Mouse (Mus musculus): ENCODE measurements around the gene Cpa5. TPM values are rescaled to one million over a fixed set of nuclear protein-coding genes. Genes with fewer than 3 reads are reported as not detected.

Cpa5 gene
- polyA plus RNA-seq, 1 experiment from 2014 or later, result 0.10 TPM

- DNase-seq (ENCODE audit: low spot score), result peak; percentile 26
- Histone ChIP-seq H3K4me1 (ENCODE audit: control insufficient read depth, insufficient read depth, low read length) (peaks cover 20% of the 10 kb centered on the region), H3K9me3 (replicated peaks; ENCODE audit: control insufficient read depth, low read length) (no peaks in the 10 kb centered on the region), H3K4me2 (ENCODE audit: low read length) (no peak overlapping the region), H3K27me3 (replicated peaks; ENCODE audit: control insufficient read depth, insufficient read depth, low read length) (no peaks in the 10 kb centered on the region), H3K36me3 (ENCODE audit: control insufficient read depth, insufficient read depth, low read length) (no peaks in the 10 kb centered on the region), H3K9ac (ENCODE audit: low read length) (no peak overlapping the region), H3K4me3 (ENCODE audit: low read depth, low read length) (no peak overlapping the region), H3K27ac (ENCODE audit: low read depth, low read length) (no peak overlapping the region)
- 87% methylated on average over 1 of the region's 1 CpGs for whole genome bisulfite sequencing
- no peak for ATAC-seq
These were observed 35.9 kb upstream of the Cpa5 start for GRCm38 (mm10) chr6:30574945-30575344.

DNA sequence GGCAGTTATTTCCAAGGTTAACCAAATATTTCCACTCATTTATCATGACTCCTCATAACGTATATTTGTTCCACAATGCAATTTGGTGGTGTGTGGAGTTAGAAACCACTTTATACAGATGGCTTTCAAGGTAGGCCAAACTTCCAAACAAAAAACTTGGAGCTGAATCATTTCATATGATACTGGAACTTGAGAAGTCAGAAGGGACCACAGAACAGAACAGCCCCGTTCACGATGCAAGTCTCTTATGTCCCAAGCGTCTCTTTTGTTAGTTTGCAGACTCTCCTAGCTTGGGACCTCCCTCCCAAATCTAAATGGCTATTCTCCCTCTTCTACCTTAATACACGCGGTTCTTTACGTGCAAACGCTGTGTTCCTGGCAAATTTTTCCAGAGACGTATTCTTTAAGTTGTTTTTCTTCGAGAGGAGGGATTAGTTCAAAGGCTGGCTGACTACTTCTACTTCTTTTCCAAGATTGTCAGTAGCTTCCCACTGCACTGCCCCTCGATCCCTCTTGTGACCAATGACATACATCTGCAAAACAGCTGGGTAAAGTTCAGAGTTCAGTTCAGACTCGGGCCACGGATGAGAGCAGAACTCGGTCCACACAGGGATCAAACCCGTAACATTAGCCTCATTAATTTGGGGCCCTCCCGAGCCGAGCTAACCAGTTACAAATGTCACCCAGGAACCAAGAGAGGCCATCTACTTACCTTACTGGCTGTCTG lies 34.2 kb upstream of the Cpa5 start:
- H3K27me3 ChIP-seq (replicated peaks; ENCODE audit: control insufficient read depth, insufficient read depth, low read length), result no peaks in the 10 kb centered on the region
- H3K9ac ChIP-seq (ENCODE audit: low read length), result no peak overlapping the region
- H3K27ac ChIP-seq (ENCODE audit: low read depth, low read length), result no peak overlapping the region
- H3K4me2 ChIP-seq (ENCODE audit: low read length), result no peak overlapping the region
- H3K36me3 ChIP-seq (ENCODE audit: control insufficient read depth, insufficient read depth, low read length), result no peaks in the 10 kb centered on the region
- H3K4me3 ChIP-seq (ENCODE audit: low read depth, low read length), result no peak overlapping the region
- H3K9me3 ChIP-seq (replicated peaks; ENCODE audit: control insufficient read depth, low read length), result no peaks in the 10 kb centered on the region
- WGBS, result 80% methylated on average over 17 of the region's 17 CpGs
- DNase-seq (ENCODE audit: low spot score) (no peak), ATAC-seq (no peak)
- peaks cover 34% of the 10 kb centered on the region for H3K4me1 ChIP-seq (ENCODE audit: control insufficient read depth, insufficient read depth, low read length)

- Histone ChIP-seq H3K4me1 (ENCODE audit: control insufficient read depth, insufficient read depth, low read length) (peaks cover 18% of the 10 kb centered on the region), H3K4me2 (ENCODE audit: low read length) (peak overlapping the region; percentile 30; the same call in 1 of the 2 replicates), H3K27me3 (replicated peaks; ENCODE audit: control insufficient read depth, insufficient read depth, low read length) (no peaks in the 10 kb centered on the region), H3K9ac (ENCODE audit: low read length) (peak overlapping the region; percentile 1; the same call in 1 of the 2 replicates), H3K9me3 (replicated peaks; ENCODE audit: control insufficient read depth, low read length) (no peaks in the 10 kb centered on the region), H3K36me3 (ENCODE audit: control insufficient read depth, insufficient read depth, low read length) (no peaks in the 10 kb centered on the region), H3K27ac (ENCODE audit: low read depth, low read length) (peak overlapping the region; percentile 86), H3K4me3 (ENCODE audit: low read depth, low read length) (no peak overlapping the region)
- WGBS, result 17% methylated on average over 17 of the region's 17 CpGs
- ATAC-seq, result peak; percentile 76
- DNase-seq (ENCODE audit: low spot score), result peak; percentile 70
These were observed 30.6 kb upstream of the Cpa5 start for GRCm38 (mm10) chr6:30579961-30580840.

DNA sequence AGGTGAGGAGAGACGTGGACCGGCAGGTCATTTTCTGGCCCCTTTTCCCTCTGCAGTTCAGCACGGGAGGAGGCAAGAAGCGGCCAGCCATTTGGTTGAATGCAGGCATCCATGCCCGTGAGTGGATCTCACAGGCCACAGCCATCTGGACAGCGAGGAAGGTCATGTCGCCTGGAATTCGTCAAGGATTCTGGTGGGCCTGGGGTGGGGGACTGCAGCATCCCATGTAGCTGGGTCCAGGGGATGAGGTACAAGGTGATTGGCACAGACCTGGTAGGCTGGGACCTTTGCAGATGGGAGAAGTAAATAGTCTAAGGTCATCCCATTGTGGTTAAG lies 30.0 kb upstream of the Cpa5 start:
- ATAC-seq (no peak; the same call in 1 of the 2 replicates), DNase-seq (ENCODE audit: low spot score) (no peak)
- H3K27me3 ChIP-seq (replicated peaks; ENCODE audit: control insufficient read depth, insufficient read depth, low read length), result no peaks in the 10 kb centered on the region
- 23% methylated on average over 8 of the region's 8 CpGs for WGBS
- peaks cover 18% of the 10 kb centered on the region for H3K4me1 ChIP-seq (ENCODE audit: control insufficient read depth, insufficient read depth, low read length)
- H3K4me3 ChIP-seq (ENCODE audit: low read depth, low read length), result no peak overlapping the region
- 0 out of 2 replicates have a peak overlapping the region, but pooled peaks have one; percentile 1 for H3K9ac ChIP-seq (ENCODE audit: low read length)
- no peaks in the 10 kb centered on the region for H3K36me3 ChIP-seq (ENCODE audit: control insufficient read depth, insufficient read depth, low read length)
- H3K4me2 ChIP-seq (ENCODE audit: low read length), result peak overlapping the region; percentile 30; the same call in 1 of the 2 replicates
- peak overlapping the region; percentile 86 for H3K27ac ChIP-seq (ENCODE audit: low read depth, low read length)
- H3K9me3 ChIP-seq (replicated peaks; ENCODE audit: control insufficient read depth, low read length), result no peaks in the 10 kb centered on the region

DNA sequence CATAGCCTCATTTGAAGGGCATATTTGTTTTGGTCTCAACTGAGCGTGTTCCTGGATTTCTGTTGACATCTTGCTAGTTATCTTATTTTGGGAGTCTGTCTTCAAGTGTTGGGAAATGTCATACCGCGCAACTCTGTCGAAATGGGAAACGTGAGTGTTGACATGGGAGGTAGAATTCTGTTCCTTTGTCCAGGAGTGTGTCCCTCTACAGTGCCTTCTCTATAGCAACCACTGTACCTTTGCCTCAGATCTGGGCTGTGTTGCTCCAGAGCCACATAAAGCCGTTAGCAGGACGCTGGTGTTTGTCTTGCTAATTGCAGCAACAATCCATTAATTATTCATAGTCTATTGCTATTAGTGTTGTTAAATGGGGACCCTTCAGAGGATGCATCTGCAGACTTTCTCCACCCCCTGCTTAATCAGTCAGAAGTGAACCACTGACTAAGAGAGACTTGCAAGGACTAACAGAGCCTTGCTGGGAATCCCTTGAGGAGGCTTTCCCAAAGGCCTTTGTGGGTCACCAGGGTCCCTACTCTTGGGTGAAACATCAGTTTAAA lies 23.8 kb upstream of the Cpa5 start:
- Histone ChIP-seq H3K36me3 (ENCODE audit: control insufficient read depth, insufficient read depth, low read length) (no peaks in the 10 kb centered on the region), H3K4me2 (ENCODE audit: low read length) (no peak overlapping the region), H3K9ac (ENCODE audit: low read length) (no peak overlapping the region), H3K27me3 (replicated peaks; ENCODE audit: control insufficient read depth, insufficient read depth, low read length) (no peaks in the 10 kb centered on the region), H3K27ac (ENCODE audit: low read depth, low read length) (no peak overlapping the region), H3K9me3 (replicated peaks; ENCODE audit: control insufficient read depth, low read length) (no peaks in the 10 kb centered on the region), H3K4me1 (ENCODE audit: control insufficient read depth, insufficient read depth, low read length) (0 out of 2 replicates have a peak, but pooled peaks cover 3% of the 10 kb centered on the region), H3K4me3 (ENCODE audit: low read depth, low read length) (no peak overlapping the region)
- DNase-seq (ENCODE audit: low spot score) (peak; percentile 30), ATAC-seq (peak; percentile 58)
- 55% methylated on average over 7 of the region's 7 CpGs for WGBS

DNA sequence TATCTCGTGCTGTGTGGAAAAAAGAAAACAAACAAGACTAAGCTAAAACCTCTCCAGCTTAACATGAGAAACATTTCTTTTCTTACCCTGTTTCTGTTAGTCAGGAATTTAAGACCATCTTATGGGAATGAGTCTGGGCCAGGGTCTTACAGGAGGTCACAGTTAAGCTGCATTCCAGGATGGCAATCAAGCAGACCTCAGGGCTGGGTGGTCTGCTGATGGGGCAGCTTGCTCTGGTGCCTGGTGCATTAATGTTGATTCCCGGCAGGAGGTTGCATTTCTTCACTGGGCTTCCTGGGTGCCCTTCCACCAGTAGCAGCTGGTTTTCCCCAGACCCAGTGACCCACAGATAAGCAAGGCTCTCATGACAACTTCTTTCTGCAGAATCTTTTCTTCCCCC lies 21.0 kb upstream of the Cpa5 start:
- no peaks in the 10 kb centered on the region for H3K27me3 ChIP-seq (replicated peaks; ENCODE audit: control insufficient read depth, insufficient read depth, low read length)
- DNase-seq (ENCODE audit: low spot score), result no peak
- H3K27ac ChIP-seq (ENCODE audit: low read depth, low read length), result no peak overlapping the region
- H3K36me3 ChIP-seq (ENCODE audit: control insufficient read depth, insufficient read depth, low read length), result no peaks in the 10 kb centered on the region
- ATAC-seq, result no peak
- WGBS, result 69% methylated on average over 2 of the region's 2 CpGs
- no peak overlapping the region for H3K4me3 ChIP-seq (ENCODE audit: low read depth, low read length)
- no peaks in the 10 kb centered on the region for H3K9me3 ChIP-seq (replicated peaks; ENCODE audit: control insufficient read depth, low read length)
- 0 out of 2 replicates have a peak, but pooled peaks cover 3% of the 10 kb centered on the region for H3K4me1 ChIP-seq (ENCODE audit: control insufficient read depth, insufficient read depth, low read length)
- no peak overlapping the region for H3K4me2 ChIP-seq (ENCODE audit: low read length)
- H3K9ac ChIP-seq (ENCODE audit: low read length), result no peak overlapping the region

GRCm38 (mm10) chr6:30591851-30592404 lies 18.9 kb upstream of the Cpa5 start:
- Histone ChIP-seq H3K4me1 (ENCODE audit: control insufficient read depth, insufficient read depth, low read length) (0 out of 2 replicates have a peak, but pooled peaks cover 3% of the 10 kb centered on the region), H3K9me3 (replicated peaks; ENCODE audit: control insufficient read depth, low read length) (no peaks in the 10 kb centered on the region), H3K27ac (ENCODE audit: low read depth, low read length) (no peak overlapping the region), H3K27me3 (replicated peaks; ENCODE audit: control insufficient read depth, insufficient read depth, low read length) (no peaks in the 10 kb centered on the region), H3K9ac (ENCODE audit: low read length) (no peak overlapping the region), H3K4me2 (ENCODE audit: low read length) (no peak overlapping the region), H3K36me3 (ENCODE audit: control insufficient read depth, insufficient read depth, low read length) (no peaks in the 10 kb centered on the region), H3K4me3 (ENCODE audit: low read depth, low read length) (no peak overlapping the region)
- WGBS, result 88% methylated on average over 5 of the region's 5 CpGs
- DNase-seq (ENCODE audit: low spot score) (no peak), ATAC-seq (no peak)

DNA sequence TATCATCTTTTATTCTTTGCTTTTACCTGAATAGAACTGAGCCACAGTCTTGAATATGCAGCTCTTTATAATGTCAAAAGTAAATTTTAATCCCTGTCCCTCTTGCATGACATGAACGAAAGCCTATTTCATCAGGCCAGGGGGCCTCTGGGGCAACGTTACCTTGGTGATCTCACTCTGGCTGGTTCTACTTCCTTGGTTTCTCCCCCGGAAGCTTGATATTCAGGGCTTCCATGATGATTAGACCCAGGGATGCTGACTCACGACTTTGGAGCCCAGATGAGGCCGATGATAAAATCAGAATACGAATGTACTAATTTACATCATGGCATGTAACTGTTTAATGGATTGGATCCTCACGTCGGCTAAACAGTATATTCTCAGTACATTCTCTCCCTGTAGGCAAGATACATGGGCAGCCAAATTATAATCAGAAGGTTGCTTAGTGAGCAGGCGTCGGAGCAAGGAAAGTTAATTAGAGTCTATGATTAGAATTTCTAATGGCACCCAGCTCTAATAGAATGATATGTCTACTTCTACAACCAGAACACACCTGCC lies 18.3 kb upstream of the Cpa5 start:
- WGBS, result 68% methylated on average over 10 of the region's 10 CpGs

More for the DNA sequence above, 18.3 kb upstream of the Cpa5 start:
- Histone ChIP-seq H3K4me3 (ENCODE audit: low read depth, low read length) (no peak overlapping the region), H3K9ac (ENCODE audit: low read length) (no peak overlapping the region), H3K4me1 (ENCODE audit: control insufficient read depth, insufficient read depth, low read length) (no peaks in the 10 kb centered on the region), H3K27ac (ENCODE audit: low read depth, low read length) (no peak overlapping the region), H3K27me3 (replicated peaks; ENCODE audit: control insufficient read depth, insufficient read depth, low read length) (no peaks in the 10 kb centered on the region), H3K9me3 (replicated peaks; ENCODE audit: control insufficient read depth, low read length) (no peaks in the 10 kb centered on the region), H3K36me3 (ENCODE audit: control insufficient read depth, insufficient read depth, low read length) (no peaks in the 10 kb centered on the region), H3K4me2 (ENCODE audit: low read length) (no peak overlapping the region)
- DNase-seq (ENCODE audit: low spot score), result no peak
- no peak for ATAC-seq

All from forebrain, embryonic 14.5 days (tissue).